Mouse (Mus musculus) forebrain, embryonic 14.5 days (tissue): ENCODE measurements around the gene Ninl. TPM values are rescaled to one million over a fixed set of nuclear protein-coding genes. Genes with fewer than 3 reads are reported as not detected.

Source experiments
- ATAC-seq: fragments of 200-750 bp; cut with Nextera tagmentation; 2 replicates; pipeline ENCODE4 v1.8.0; 2017; ENCODE audit warnings: mild to moderate bottlenecking, moderate library complexity
- DNase-seq: peaks from one replicate; pipeline ENCODE4 v3.0.0-alpha.2; 2015; ENCODE audit warnings: low spot score
- H3K27ac ChIP-seq: fragments of 300-500 bp; sonication (generic); 2 replicates; pipeline ENCODE4 v1.5.1; 2014; ENCODE audit warnings: low read depth, mild to moderate bottlenecking, control low read depth, low read length, moderate library complexity
- H3K27me3 ChIP-seq: fragments of 300-500 bp; sonication (generic); replicated peaks from 2 replicates; pipeline ENCODE4 v1.6.1; 2014; ENCODE audit warnings: low read length, control low read depth, mixed read lengths; ENCODE audit not compliant: control insufficient read depth, insufficient read depth
- H3K36me3 ChIP-seq: fragments of 300-500 bp; sonication (generic); 2 replicates; pipeline ENCODE4 v1.6.1; 2014; ENCODE audit warnings: low read length, control low read depth; ENCODE audit not compliant: control insufficient read depth, insufficient read depth
- H3K4me1 ChIP-seq: fragments of 300-500 bp; sonication (generic); 2 replicates; pipeline ENCODE4 v1.6.1; 2014; ENCODE audit warnings: antibody characterized with exemption, low read length, control low read depth; ENCODE audit not compliant: control insufficient read depth, insufficient read depth
- H3K4me2 ChIP-seq: fragments of 300-500 bp; sonication (generic); 2 replicates; pipeline ENCODE4 v1.6.1; 2014; ENCODE audit warnings: mild to moderate bottlenecking, control low read depth, low read length
- H3K4me3 ChIP-seq: fragments of 300-500 bp; sonication (generic); 2 replicates; pipeline ENCODE4 v1.5.1; 2014; ENCODE audit warnings: low read depth, low read length, control low read depth
- H3K9ac ChIP-seq: fragments of 300-500 bp; sonication (generic); 2 replicates; pipeline ENCODE4 v1.6.1; 2014; ENCODE audit warnings: mild to moderate bottlenecking, low read length, control low read depth, moderate library complexity
- H3K9me3 ChIP-seq: fragments of 300-500 bp; sonication (generic); replicated peaks from 2 replicates; pipeline ENCODE4 v1.6.1; 2016; ENCODE audit warnings: low read length, control low read depth, mixed read lengths; ENCODE audit not compliant: control insufficient read depth
- WGBS: fragments of 180-500 bp; shearing (Covaris S2); extraction: QIAGEN DNeasy Blood & Tissue Kit; methylation state at CpG from one replicate; pipeline ENCODE4 v1.1.7; 2014; 5-methylcytosine and 5-hydroxymethylcytosine counted together
- polyA plus RNA-seq: library from polyadenylated mRNA; unstranded; fragments of >200 nt; fragmentation: Nextera tagmentation; extraction: Ambion mirVana; gene quantifications from 2 replicates; pipeline ENCODE4 v1.2.1, GENCODE M21; 2014

The Ninl gene
- polyA plus RNA-seq, 1 experiment from 2014 or later, result 7.3 TPM

GRCm38 (mm10) chr2:150894617-150895267 lies 144.4 kb downstream of the Ninl start:
- Histone ChIP-seq H3K27me3 (no peaks in the 10 kb centered on the region), H3K9me3 (no peaks in the 10 kb centered on the region), H3K27ac (no peak overlapping the region), H3K4me1 (no peaks in the 10 kb centered on the region), H3K4me3 (no peak overlapping the region), H3K36me3 (no peaks in the 10 kb centered on the region), H3K9ac (no peak overlapping the region), H3K4me2 (no peak overlapping the region)
- DNase-seq (no peak), ATAC-seq (no peak)
- WGBS, result 90% methylated on average over 2 of the region's 2 CpGs

- ATAC-seq (no peak), DNase-seq (no peak)
Measured at GRCm38 (mm10) chr2:150887370-150887769, 151.8 kb downstream of the Ninl start.

DNA sequence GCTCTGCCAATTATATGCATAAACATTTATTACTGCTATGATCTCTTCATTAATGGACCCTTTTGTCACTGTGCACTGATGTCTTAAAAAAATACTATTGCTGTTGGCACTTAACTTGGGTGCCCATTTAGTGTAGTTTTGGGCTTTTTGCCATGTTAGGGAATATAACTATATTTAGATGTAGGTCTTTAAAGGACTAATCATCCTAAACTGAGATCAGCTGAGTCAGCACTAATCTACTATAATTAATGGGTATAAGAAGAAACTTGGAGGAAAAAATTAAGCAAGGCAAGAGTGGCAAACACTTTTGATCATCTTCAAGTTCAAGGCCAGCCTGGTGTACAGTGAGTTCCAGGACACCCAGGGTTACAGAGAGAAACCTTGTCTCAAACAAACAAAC lies 152.9 kb downstream of the Ninl start:
- ATAC-seq (no peak), DNase-seq (no peak)
- Histone ChIP-seq H3K9ac (no peak overlapping the region), H3K4me2 (no peak overlapping the region), H3K4me1 (no peaks in the 10 kb centered on the region), H3K36me3 (no peaks in the 10 kb centered on the region), H3K4me3 (no peak overlapping the region), H3K27ac (no peak overlapping the region), H3K9me3 (no peaks in the 10 kb centered on the region; the same call in 1 of the 2 replicates), H3K27me3 (no peaks in the 10 kb centered on the region)

More at GRCm38 (mm10) chr2:150887370-150887769, 151.8 kb downstream of the Ninl start:
- H3K4me3 ChIP-seq, result no peak overlapping the region
- WGBS, result 80% methylated on average over 2 of the region's 2 CpGs
- no peaks in the 10 kb centered on the region for H3K27me3 ChIP-seq
- H3K9ac ChIP-seq, result no peak overlapping the region
- H3K36me3 ChIP-seq, result no peaks in the 10 kb centered on the region
- H3K4me2 ChIP-seq, result no peak overlapping the region
- H3K4me1 ChIP-seq, result no peaks in the 10 kb centered on the region
- H3K27ac ChIP-seq, result no peak overlapping the region
- H3K9me3 ChIP-seq, result no peaks in the 10 kb centered on the region; the same call in 1 of the 2 replicates

- no peak for DNase-seq
- Histone ChIP-seq H3K27ac (no peak overlapping the region), H3K4me2 (no peak overlapping the region), H3K36me3 (no peaks in the 10 kb centered on the region), H3K4me1 (no peaks in the 10 kb centered on the region), H3K9ac (no peak overlapping the region), H3K4me3 (no peak overlapping the region), H3K27me3 (no peaks in the 10 kb centered on the region), H3K9me3 (no peaks in the 10 kb centered on the region; the same call in 1 of the 2 replicates)
- WGBS, result 77% methylated on average over 1 of the region's 1 CpGs
- no peak for ATAC-seq
Measured at GRCm38 (mm10) chr2:150885814-150886213, 153.4 kb downstream of the Ninl start.

DNA sequence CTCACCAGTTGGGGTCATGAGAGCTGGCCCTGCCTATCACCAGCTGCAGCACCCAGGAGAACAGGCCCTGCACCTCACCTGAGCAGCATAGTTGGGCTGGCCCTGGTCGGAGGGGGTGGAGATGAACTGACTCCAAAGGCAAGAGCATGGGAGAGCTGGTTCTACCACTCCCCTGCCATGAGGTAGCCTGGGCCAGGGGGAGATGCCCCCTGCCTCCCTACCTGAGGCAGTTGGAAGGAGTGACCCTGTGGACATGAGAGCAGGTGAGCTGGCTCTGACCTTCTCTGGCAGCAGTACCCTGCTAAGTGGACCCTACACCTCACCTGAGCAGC lies 154.4 kb downstream of the Ninl start:
- Histone ChIP-seq H3K4me1 (no peaks in the 10 kb centered on the region), H3K36me3 (no peaks in the 10 kb centered on the region), H3K27ac (no peak overlapping the region), H3K4me2 (no peak overlapping the region), H3K4me3 (no peak overlapping the region), H3K27me3 (no peaks in the 10 kb centered on the region), H3K9me3 (no peaks in the 10 kb centered on the region; the same call in 1 of the 2 replicates), H3K9ac (no peak overlapping the region)
- DNase-seq, result no peak
- 88% methylated on average over 1 of the region's 1 CpGs for WGBS
- no peak for ATAC-seq

Other genes with a start within 250 kb of the Ninl start
- 89.8 and 100 TPM in 2 replicates for gene Abhd12, start 134.6 kb downstream of the Ninl start, polyA plus RNA-seq
- gene Gins1, start 134.0 kb downstream of the Ninl start, polyA plus RNA-seq, result 36.8 and 50.3 TPM in 2 replicates
- gene Nanp, start within 50 bp of the Ninl start, polyA plus RNA-seq, result 38.1 and 38.3 TPM in 2 replicates
- not detected in 2 replicates for gene Gm14151, start 53.0 kb upstream of the Ninl start, polyA plus RNA-seq
- not detected in 2 replicates for gene Gm14147, start 58.9 kb upstream of the Ninl start, polyA plus RNA-seq